Mouse (Mus musculus) forebrain, embryonic 14.5 days (tissue): ENCODE measurements around the gene Sbk3. TPM values are rescaled to one million over a fixed set of nuclear protein-coding genes. Genes with fewer than 3 reads are reported as not detected.

Experiments
- ATAC-seq: fragments of 200-750 bp; cut with Nextera tagmentation; 2 replicates; pipeline ENCODE4 v1.8.0; 2017; ENCODE audit warnings: mild to moderate bottlenecking, moderate library complexity
- DNase-seq: peaks from one replicate; pipeline ENCODE4 v3.0.0-alpha.2; 2015; ENCODE audit warnings: low spot score
- H3K27ac ChIP-seq: fragments of 300-500 bp; sonication (generic); 2 replicates; pipeline ENCODE4 v1.5.1; 2014; ENCODE audit warnings: low read depth, mild to moderate bottlenecking, control low read depth, low read length, moderate library complexity
- H3K27me3 ChIP-seq: fragments of 300-500 bp; sonication (generic); replicated peaks from 2 replicates; pipeline ENCODE4 v1.6.1; 2014; ENCODE audit warnings: low read length, control low read depth, mixed read lengths; ENCODE audit not compliant: control insufficient read depth, insufficient read depth
- H3K36me3 ChIP-seq: fragments of 300-500 bp; sonication (generic); 2 replicates; pipeline ENCODE4 v1.6.1; 2014; ENCODE audit warnings: low read length, control low read depth; ENCODE audit not compliant: control insufficient read depth, insufficient read depth
- H3K4me1 ChIP-seq: fragments of 300-500 bp; sonication (generic); 2 replicates; pipeline ENCODE4 v1.6.1; 2014; ENCODE audit warnings: antibody characterized with exemption, low read length, control low read depth; ENCODE audit not compliant: control insufficient read depth, insufficient read depth
- H3K4me2 ChIP-seq: fragments of 300-500 bp; sonication (generic); 2 replicates; pipeline ENCODE4 v1.6.1; 2014; ENCODE audit warnings: mild to moderate bottlenecking, control low read depth, low read length
- H3K4me3 ChIP-seq: fragments of 300-500 bp; sonication (generic); 2 replicates; pipeline ENCODE4 v1.5.1; 2014; ENCODE audit warnings: low read depth, low read length, control low read depth
- H3K9ac ChIP-seq: fragments of 300-500 bp; sonication (generic); 2 replicates; pipeline ENCODE4 v1.6.1; 2014; ENCODE audit warnings: mild to moderate bottlenecking, low read length, control low read depth, moderate library complexity
- H3K9me3 ChIP-seq: fragments of 300-500 bp; sonication (generic); replicated peaks from 2 replicates; pipeline ENCODE4 v1.6.1; 2016; ENCODE audit warnings: low read length, control low read depth, mixed read lengths; ENCODE audit not compliant: control insufficient read depth
- WGBS: fragments of 180-500 bp; shearing (Covaris S2); extraction: QIAGEN DNeasy Blood & Tissue Kit; methylation state at CpG from one replicate; pipeline ENCODE4 v1.1.7; 2014; 5-methylcytosine and 5-hydroxymethylcytosine counted together
- polyA plus RNA-seq: library from polyadenylated mRNA; unstranded; fragments of >200 nt; fragmentation: Nextera tagmentation; extraction: Ambion mirVana; gene quantifications from 2 replicates; pipeline ENCODE4 v1.2.1, GENCODE M21; 2014

Gene Sbk3
- polyA plus RNA-seq, 1 experiment from 2014 or later: 0.39 TPM

DNA sequence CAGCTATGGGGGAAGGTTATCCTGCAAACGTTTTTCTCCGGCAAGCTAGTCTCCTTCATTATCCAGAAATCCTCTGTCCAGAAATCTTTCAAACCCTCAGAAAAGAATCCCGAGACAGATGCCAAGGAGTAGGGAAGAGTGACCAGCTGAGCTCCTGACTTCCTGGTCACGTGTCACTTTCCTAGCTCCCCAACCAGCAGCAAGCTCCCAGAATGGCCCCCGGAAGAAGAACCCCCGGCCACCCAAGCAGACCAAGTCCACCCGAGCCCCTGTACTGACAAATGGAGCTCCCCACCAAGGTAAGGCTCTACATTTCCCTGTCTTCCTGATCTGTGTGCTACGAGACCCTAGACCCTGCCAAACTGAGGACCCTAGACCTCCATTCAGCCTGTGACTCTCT is 43.3 kb downstream of the Sbk3 start:
- H3K4me1 ChIP-seq: peaks cover 27% of the 10 kb centered on the region
- ATAC-seq (no peak), DNase-seq (no peak)
- H3K9me3 ChIP-seq: no peaks in the 10 kb centered on the region
- H3K27me3 ChIP-seq: no peaks in the 10 kb centered on the region
- no peak overlapping the region for H3K27ac ChIP-seq
- no peak overlapping the region for H3K9ac ChIP-seq
- WGBS: 65% methylated on average over 8 of the region's 8 CpGs
- H3K36me3 ChIP-seq: no peaks in the 10 kb centered on the region
- no peak overlapping the region for H3K4me3 ChIP-seq
- H3K4me2 ChIP-seq: no peak overlapping the region

DNA sequence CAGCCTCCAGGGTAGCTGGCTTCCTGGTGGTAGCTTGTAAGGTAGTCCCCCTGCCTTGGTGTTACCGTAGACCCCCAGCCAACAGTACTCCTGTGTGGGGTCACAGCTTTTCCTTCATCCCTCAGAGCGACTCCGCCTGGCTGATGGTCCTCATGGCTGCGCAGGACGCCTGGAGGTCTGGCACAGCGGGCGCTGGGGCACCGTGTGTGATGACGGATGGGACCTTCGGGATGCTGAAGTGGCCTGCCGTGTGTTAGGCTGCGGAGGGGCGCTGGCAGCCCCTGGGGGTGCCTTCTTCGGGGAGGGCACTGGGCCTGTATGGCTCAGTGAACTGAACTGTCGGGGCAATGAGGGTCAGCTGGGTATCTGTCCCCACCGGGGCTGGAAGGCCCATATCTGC is 44.1 kb downstream of the Sbk3 start:
- no peak overlapping the region for H3K4me3 ChIP-seq
- H3K9me3 ChIP-seq: no peaks in the 10 kb centered on the region
- no peaks in the 10 kb centered on the region for H3K27me3 ChIP-seq
- ATAC-seq: no peak
- DNase-seq: no peak
- no peak overlapping the region for H3K9ac ChIP-seq
- H3K4me2 ChIP-seq: no peak overlapping the region
- H3K36me3 ChIP-seq: no peaks in the 10 kb centered on the region
- no peak overlapping the region for H3K27ac ChIP-seq
- 83% methylated on average over 16 of the region's 16 CpGs for WGBS
- H3K4me1 ChIP-seq: peaks cover 31% of the 10 kb centered on the region

DNA sequence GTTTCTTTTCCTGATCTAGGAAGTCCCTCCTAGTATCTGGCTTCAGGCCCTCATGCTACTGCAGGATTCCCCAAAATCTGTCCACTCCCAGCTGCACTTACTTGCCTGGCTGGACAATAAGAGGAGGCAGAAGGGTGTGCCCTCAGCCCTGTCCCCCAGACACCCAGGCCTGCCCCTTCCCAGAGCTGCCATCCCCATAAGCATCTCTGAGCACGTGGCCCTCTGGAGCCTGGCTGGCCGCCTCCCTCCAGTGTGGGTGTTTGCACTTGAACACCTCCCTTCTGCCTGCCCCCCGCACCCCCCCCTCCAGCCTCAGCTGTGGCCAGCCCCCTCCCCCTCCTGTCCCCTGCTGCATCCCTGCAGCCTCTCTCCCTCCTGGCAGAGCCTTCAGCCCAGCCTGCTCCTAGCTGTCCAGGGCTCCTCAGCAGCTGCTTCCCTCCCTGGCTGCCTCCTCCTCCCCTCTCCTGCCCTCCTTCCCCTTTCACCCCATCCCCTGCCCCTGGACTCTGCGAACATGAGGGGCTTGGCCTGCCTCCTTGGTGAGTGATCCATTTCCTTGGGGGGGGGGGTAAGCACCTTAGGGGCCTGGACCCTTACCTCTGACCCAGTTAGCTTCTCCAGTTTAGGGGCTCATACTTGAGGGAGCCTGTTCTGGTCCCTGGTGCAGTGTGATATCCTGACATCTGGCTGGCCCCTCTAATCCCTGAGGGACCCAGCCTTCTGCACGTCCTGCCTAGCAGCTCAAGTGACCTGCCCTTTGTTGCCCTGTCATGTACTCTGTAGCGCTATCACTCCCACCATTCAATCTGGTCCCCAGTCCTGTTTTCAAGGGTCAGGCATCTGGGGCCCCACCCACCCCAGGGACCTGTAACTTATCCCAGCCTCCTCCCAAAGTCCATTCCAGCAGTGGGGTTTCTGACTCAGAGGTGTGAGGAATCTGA is 45.3 kb downstream of the Sbk3 start, which contains the start of gene Ssc5d:
TSS of gene Ssc5d (plus strand) at position 345 of the 941 bp plus-strand sequence.
- H3K4me1 ChIP-seq: peaks cover 35% of the 10 kb centered on the region
- H3K9ac ChIP-seq: peak within 1 kb of the TSS; percentile 47
- ATAC-seq (no peak), DNase-seq (peak; percentile 33)
- H3K36me3 ChIP-seq: peaks cover 9% of the 10 kb centered on the region
- H3K4me2 ChIP-seq: peak within 1 kb of the TSS; percentile 91
- H3K27ac ChIP-seq: peak within 1 kb of the TSS; percentile 96
- no peaks in the 10 kb centered on the region for H3K27me3 ChIP-seq
- no peaks in the 10 kb centered on the region for H3K9me3 ChIP-seq
- no peak within 1 kb of the TSS for H3K4me3 ChIP-seq
- 5% methylated on average over 6 of the region's 6 CpGs for WGBS

DNA sequence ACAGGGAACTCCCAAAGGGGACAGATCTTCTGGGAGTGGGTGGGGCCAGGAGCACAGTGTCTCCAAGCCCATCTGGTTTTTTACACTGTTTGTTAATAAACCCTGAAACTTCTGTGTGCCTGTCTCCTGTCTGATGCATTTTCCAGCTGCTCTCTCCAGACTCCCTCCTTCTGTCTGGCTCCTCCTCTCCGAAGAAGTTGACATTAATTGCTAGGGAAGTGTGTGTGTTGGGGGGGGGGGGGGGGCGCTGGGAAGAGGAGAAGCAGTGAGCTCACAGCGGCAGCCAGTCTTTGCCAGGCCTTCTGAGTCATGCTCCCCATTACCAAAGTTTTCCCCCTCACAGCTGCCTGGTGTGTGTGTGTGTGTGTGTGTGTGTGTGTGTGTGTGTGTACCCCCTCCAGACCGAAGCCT is 46.1 kb downstream of the Sbk3 start:
- no peaks in the 10 kb centered on the region for H3K27me3 ChIP-seq
- ATAC-seq: peak; percentile 14; the same call in 1 of the 2 replicates
- H3K27ac ChIP-seq: peak overlapping the region; percentile 96
- peak overlapping the region; percentile 91 for H3K4me2 ChIP-seq
- peaks cover 17% of the 10 kb centered on the region for H3K36me3 ChIP-seq
- peaks cover 35% of the 10 kb centered on the region for H3K4me1 ChIP-seq
- H3K9ac ChIP-seq: no peak overlapping the region
- 4% methylated on average over 3 of the region's 4 CpGs for WGBS
- peak; percentile 67 for DNase-seq
- H3K9me3 ChIP-seq: no peaks in the 10 kb centered on the region
- no peak overlapping the region for H3K4me3 ChIP-seq

DNA sequence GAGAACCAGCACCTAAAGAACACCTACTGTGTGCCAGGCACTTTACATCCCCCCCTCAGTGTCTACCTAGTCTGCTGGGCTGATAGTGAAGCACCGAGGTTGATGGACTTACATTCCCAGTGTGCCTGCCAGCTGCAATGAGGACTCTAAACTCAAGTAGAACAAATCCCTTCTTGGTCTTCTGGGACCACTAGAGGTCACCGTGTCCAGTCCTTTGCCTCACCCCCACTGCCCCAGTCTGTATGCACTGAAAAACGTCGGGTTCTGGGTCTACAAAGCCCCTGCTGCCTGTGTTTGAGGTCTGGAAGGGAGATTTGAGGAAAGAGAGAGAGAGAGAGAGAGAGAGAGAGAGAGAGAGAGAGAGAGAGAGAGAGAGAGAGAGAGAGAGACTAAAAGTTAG is 46.5 kb downstream of the Sbk3 start:
- Histone ChIP-seq H3K9ac (peak overlapping the region; percentile 75), H3K9me3 (no peaks in the 10 kb centered on the region), H3K4me1 (peaks cover 35% of the 10 kb centered on the region), H3K36me3 (peaks cover 21% of the 10 kb centered on the region), H3K27me3 (no peaks in the 10 kb centered on the region), H3K4me2 (peak overlapping the region; percentile 91), H3K4me3 (no peak overlapping the region; the same call in 1 of the 2 replicates), H3K27ac (peak overlapping the region; percentile 96)
- no peak for DNase-seq
- ATAC-seq: no peak
- WGBS: 8% methylated on average over 4 of the region's 4 CpGs

DNA sequence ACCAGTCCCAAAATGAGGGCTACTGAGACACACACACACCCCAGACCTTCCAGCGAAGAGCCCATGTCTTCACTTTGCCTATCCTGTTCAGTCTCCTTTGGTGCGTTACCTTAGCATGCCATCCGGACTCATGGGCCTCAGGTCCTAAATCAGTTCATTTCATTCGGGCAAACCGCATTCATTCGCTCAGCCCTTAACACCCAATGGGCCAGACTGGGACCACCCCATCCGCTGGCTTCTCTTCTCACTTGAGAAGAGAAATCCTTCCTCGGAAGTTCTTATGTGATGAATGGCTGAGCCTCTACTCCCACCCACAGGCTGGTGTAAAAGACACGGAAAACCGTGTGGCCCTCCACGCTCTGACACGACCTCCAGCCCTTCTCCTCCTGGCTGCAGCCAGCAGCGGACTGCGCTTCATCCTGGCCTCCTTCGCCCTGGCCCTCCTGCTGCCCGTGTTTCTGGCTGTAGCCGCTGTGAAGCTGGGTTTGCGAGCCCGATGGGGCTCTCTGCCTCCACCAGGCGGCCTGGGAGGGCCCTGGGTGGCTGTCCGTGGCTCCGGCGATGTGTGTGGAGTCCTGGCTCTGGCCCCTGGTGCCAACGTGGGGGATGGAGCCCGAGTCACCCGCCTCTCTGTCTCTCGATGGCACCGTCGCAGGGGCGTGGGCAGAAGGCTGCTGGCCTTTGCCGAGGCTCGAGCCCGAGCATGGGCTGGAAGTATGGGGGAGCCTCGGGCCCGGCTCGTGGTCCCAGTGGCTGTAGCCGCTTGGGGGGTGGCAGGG is 47.2 kb downstream of the Sbk3 start:
- Histone ChIP-seq H3K9ac (peak overlapping the region; percentile 75), H3K4me1 (peaks cover 35% of the 10 kb centered on the region), H3K36me3 (peaks cover 28% of the 10 kb centered on the region), H3K4me3 (peak overlapping the region; percentile 34), H3K4me2 (peak overlapping the region; percentile 91), H3K9me3 (no peaks in the 10 kb centered on the region), H3K27me3 (no peaks in the 10 kb centered on the region), H3K27ac (peak overlapping the region; percentile 96)
- 6% methylated on average over 37 of the region's 37 CpGs for WGBS
- ATAC-seq (0 out of 2 replicates have a peak, but pooled peaks have one; percentile 6), DNase-seq (peak; percentile 54)

DNA sequence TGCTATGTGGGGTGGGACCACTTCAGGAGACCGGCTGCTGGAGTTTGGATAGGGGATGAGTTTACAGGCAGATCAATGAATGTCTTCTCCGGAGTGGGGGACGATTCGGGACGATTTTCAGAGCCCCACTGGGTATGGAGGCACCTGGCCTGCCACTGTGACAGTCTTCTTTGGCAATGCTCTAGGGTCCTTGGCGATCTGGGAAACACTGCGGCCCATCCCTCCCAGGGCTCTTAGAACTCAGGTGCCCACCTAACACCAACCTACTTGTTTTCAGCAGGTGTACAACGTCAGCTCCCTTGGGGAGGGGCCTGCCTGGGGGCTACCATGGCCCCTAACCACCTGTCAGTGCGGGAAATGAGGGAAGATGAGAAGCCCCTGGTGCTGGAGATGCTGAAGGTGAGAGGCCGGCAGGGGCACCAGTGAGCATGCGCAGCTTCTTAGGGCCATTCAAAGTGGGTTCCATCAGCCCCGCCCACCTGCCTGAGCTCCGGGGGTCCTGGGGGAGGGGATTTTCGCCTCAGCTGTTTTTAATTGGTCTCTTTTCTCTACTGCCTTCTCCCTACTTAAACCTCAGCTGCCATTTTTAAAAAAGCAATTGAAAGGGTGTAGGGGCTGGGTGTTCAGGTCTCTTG is 47.9 kb downstream of the Sbk3 start:
- peak overlapping the region; percentile 91 for H3K4me2 ChIP-seq
- WGBS: 2% methylated on average over 14 of the region's 14 CpGs
- ATAC-seq (peak; percentile 56), DNase-seq (peak; percentile 94)
- H3K4me3 ChIP-seq: peak overlapping the region; percentile 34
- H3K9ac ChIP-seq: peak overlapping the region; percentile 75
- no peaks in the 10 kb centered on the region for H3K9me3 ChIP-seq
- peaks cover 35% of the 10 kb centered on the region for H3K4me1 ChIP-seq
- peaks cover 34% of the 10 kb centered on the region for H3K36me3 ChIP-seq
- H3K27ac ChIP-seq: peak overlapping the region; percentile 96
- H3K27me3 ChIP-seq: no peaks in the 10 kb centered on the region

DNA sequence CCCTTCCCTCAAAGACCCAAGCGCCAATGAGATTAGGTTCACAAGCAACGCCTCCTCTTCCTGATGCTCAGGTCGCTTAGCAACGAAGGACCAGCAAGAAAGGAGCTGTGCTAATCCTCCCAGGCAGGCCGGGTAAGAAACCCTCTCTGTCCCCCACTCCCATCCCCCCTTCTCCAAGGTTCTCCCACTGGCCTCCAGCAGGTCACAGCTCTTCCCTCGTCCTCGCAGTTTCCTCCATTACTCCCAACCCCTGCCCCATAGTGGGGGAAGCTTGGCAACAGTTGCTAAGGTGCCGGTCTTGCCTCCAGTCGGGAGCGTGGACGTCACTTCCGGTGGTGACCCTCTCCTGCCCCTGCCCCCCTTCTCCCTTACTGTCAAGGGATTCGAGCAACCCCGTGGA is 48.5 kb downstream of the Sbk3 start:
- Histone ChIP-seq H3K9me3 (no peaks in the 10 kb centered on the region), H3K4me2 (peak overlapping the region; percentile 91), H3K36me3 (peaks cover 39% of the 10 kb centered on the region), H3K27me3 (no peaks in the 10 kb centered on the region), H3K27ac (peak overlapping the region; percentile 96), H3K9ac (peak overlapping the region; percentile 75), H3K4me1 (peaks cover 35% of the 10 kb centered on the region), H3K4me3 (peak overlapping the region; percentile 34)
- WGBS: under 1% methylated on average over 14 of the region's 14 CpGs
- DNase-seq: peak; percentile 95
- peak; percentile 85 for ATAC-seq
